Mouse (Mus musculus) heart, embryonic 11.5 days (tissue): ENCODE results near the gene Rae1. TPM values are rescaled to one million over a fixed set of nuclear protein-coding genes. Genes with fewer than 3 reads are reported as not detected.

Source experiments
- ATAC-seq: fragments of 200-750 bp; cut with Nextera tagmentation; replicated peaks from 2 replicates; pipeline ENCODE4 v1.8.0; 2017; ENCODE audit warnings: moderate library complexity; ENCODE audit not compliant: insufficient number of reproducible peaks, low FRiP score, low TSS enrichment
- H3K27ac ChIP-seq: fragments of 300-500 bp; sonication (generic); 2 replicates; pipeline ENCODE4 v1.5.1; 2014; ENCODE audit warnings: mild to moderate bottlenecking, low read depth, low read length
- H3K27me3 ChIP-seq: fragments of 300-500 bp; sonication (generic); 2 replicates; pipeline ENCODE4 v1.6.1; 2014; ENCODE audit warnings: mild to moderate bottlenecking, low read length, mixed read lengths; ENCODE audit not compliant: control insufficient read depth, insufficient read depth
- H3K36me3 ChIP-seq: fragments of 300-500 bp; sonication (generic); 2 replicates; pipeline ENCODE4 v1.6.1; 2014; ENCODE audit warnings: mild to moderate bottlenecking, low read length, moderate library complexity, mixed read lengths; ENCODE audit not compliant: control insufficient read depth, insufficient read depth
- H3K4me1 ChIP-seq: fragments of 300-500 bp; sonication (generic); 2 replicates; pipeline ENCODE4 v1.6.1; 2014; ENCODE audit warnings: low read length; ENCODE audit not compliant: control insufficient read depth, insufficient read depth
- H3K4me2 ChIP-seq: fragments of 300-500 bp; sonication (generic); 2 replicates; pipeline ENCODE4 v1.6.1; 2014; ENCODE audit warnings: mild to moderate bottlenecking, moderate library complexity
- H3K4me3 ChIP-seq: fragments of 300-500 bp; sonication (generic); 2 replicates; pipeline ENCODE4 v1.5.1; 2014; ENCODE audit warnings: low read depth, low read length
- H3K9ac ChIP-seq: fragments of 300-500 bp; sonication (generic); 2 replicates; pipeline ENCODE4 v1.6.1; 2014; ENCODE audit warnings: mild to moderate bottlenecking, low read depth, low read length, moderate library complexity
- H3K9me3 ChIP-seq: fragments of 300-500 bp; sonication (generic); replicated peaks from 2 replicates; pipeline ENCODE4 v1.6.1; 2016; ENCODE audit warnings: low read length; ENCODE audit not compliant: control insufficient read depth
- WGBS: fragments of 180-500 bp; shearing (Covaris S2); extraction: QIAGEN DNeasy Blood & Tissue Kit; methylation state at CpG from one replicate; pipeline ENCODE4 v1.1.7; 2014; ENCODE audit not compliant: insufficient replicate concordance; 5-methylcytosine and 5-hydroxymethylcytosine counted together
- polyA plus RNA-seq: library from polyadenylated mRNA; unstranded; fragments of >200 nt; fragmentation: Nextera tagmentation; extraction: Ambion mirVana; gene quantifications from 2 replicates; pipeline ENCODE4 v1.2.1, GENCODE M21; 2014

Rae1 gene
- polyA plus RNA-seq, 1 experiment from 2014 or later, result 114 TPM

- Histone ChIP-seq H3K9ac (peak overlapping the region; percentile 16; the same call in 1 of the 2 replicates), H3K36me3 (no peaks in the 10 kb centered on the region), H3K4me1 (peaks cover 39% of the 10 kb centered on the region), H3K9me3 (no peaks in the 10 kb centered on the region), H3K4me3 (no peak overlapping the region), H3K4me2 (no peak overlapping the region), H3K27ac (no peak overlapping the region), H3K27me3 (no peaks in the 10 kb centered on the region)
- no peak for ATAC-seq
- WGBS, result 41% methylated on average over 8 of the region's 8 CpGs
Measured at GRCm38 (mm10) chr2:173050604-173051382, 50.9 kb downstream of the Rae1 start.

GRCm38 (mm10) chr2:173052881-173053280, 53.0 kb downstream of the Rae1 start:
- Histone ChIP-seq H3K9ac (no peak overlapping the region), H3K4me2 (no peak overlapping the region), H3K4me1 (peaks cover 36% of the 10 kb centered on the region), H3K9me3 (no peaks in the 10 kb centered on the region), H3K27me3 (no peaks in the 10 kb centered on the region), H3K4me3 (no peak overlapping the region), H3K27ac (no peak overlapping the region), H3K36me3 (no peaks in the 10 kb centered on the region)
- ATAC-seq, result no peak
- WGBS, result 85% methylated on average over 8 of the region's 8 CpGs

GRCm38 (mm10) chr2:173053846-173054245, 53.9 kb downstream of the Rae1 start:
- H3K4me3 ChIP-seq, result no peak overlapping the region
- H3K4me2 ChIP-seq, result no peak overlapping the region
- H3K27me3 ChIP-seq, result no peaks in the 10 kb centered on the region
- WGBS, result 76% methylated on average over 6 of the region's 6 CpGs
- ATAC-seq, result no peak
- H3K27ac ChIP-seq, result no peak overlapping the region
- H3K36me3 ChIP-seq, result no peaks in the 10 kb centered on the region
- no peak overlapping the region for H3K9ac ChIP-seq
- H3K9me3 ChIP-seq, result no peaks in the 10 kb centered on the region
- H3K4me1 ChIP-seq, result peaks cover 38% of the 10 kb centered on the region

GRCm38 (mm10) chr2:173056303-173056881, 56.5 kb downstream of the Rae1 start:
- peaks cover 37% of the 10 kb centered on the region for H3K4me1 ChIP-seq
- no peak overlapping the region for H3K4me3 ChIP-seq
- H3K9ac ChIP-seq, result no peak overlapping the region
- no peaks in the 10 kb centered on the region for H3K36me3 ChIP-seq
- H3K4me2 ChIP-seq, result no peak overlapping the region
- H3K27ac ChIP-seq, result peak overlapping the region; percentile 17; the same call in 1 of the 2 replicates
- no peak for ATAC-seq
- H3K27me3 ChIP-seq, result no peaks in the 10 kb centered on the region
- no peaks in the 10 kb centered on the region for H3K9me3 ChIP-seq
- 72% methylated on average over 10 of the region's 10 CpGs for WGBS

- Histone ChIP-seq H3K4me2 (no peak overlapping the region), H3K9ac (no peak overlapping the region), H3K4me3 (no peak overlapping the region), H3K27me3 (no peaks in the 10 kb centered on the region), H3K9me3 (no peaks in the 10 kb centered on the region), H3K36me3 (no peaks in the 10 kb centered on the region), H3K4me1 (peaks cover 41% of the 10 kb centered on the region), H3K27ac (peak overlapping the region; percentile 86)
- WGBS, result 55% methylated on average over 11 of the region's 11 CpGs
- ATAC-seq, result peak; percentile 12; the same call in 1 of the 2 replicates
Measured at GRCm38 (mm10) chr2:173056882-173057315, 57.0 kb downstream of the Rae1 start.

GRCm38 (mm10) chr2:173057623-173058022, 57.7 kb downstream of the Rae1 start:
- no peaks in the 10 kb centered on the region for H3K9me3 ChIP-seq
- 20% methylated on average over 10 of the region's 10 CpGs for WGBS
- no peak overlapping the region for H3K4me3 ChIP-seq
- peak overlapping the region; percentile 25 for H3K4me2 ChIP-seq
- no peaks in the 10 kb centered on the region for H3K27me3 ChIP-seq
- ATAC-seq, result no peak; the same call in 1 of the 2 replicates
- H3K27ac ChIP-seq, result peak overlapping the region; percentile 86
- H3K4me1 ChIP-seq, result peaks cover 46% of the 10 kb centered on the region
- no peaks in the 10 kb centered on the region for H3K36me3 ChIP-seq
- H3K9ac ChIP-seq, result 0 out of 2 replicates have a peak overlapping the region, but pooled peaks have one; percentile 28

- peak overlapping the region; percentile 86 for H3K27ac ChIP-seq
- no peaks in the 10 kb centered on the region for H3K36me3 ChIP-seq
- H3K4me1 ChIP-seq, result peaks cover 46% of the 10 kb centered on the region
- no peak overlapping the region for H3K4me3 ChIP-seq
- H3K9me3 ChIP-seq, result no peaks in the 10 kb centered on the region
- no peaks in the 10 kb centered on the region for H3K27me3 ChIP-seq
- ATAC-seq, result no peak
- no peak overlapping the region for H3K9ac ChIP-seq
- H3K4me2 ChIP-seq, result no peak overlapping the region; the same call in 1 of the 2 replicates
- 40% methylated on average over 11 of the region's 11 CpGs for WGBS
Measured at GRCm38 (mm10) chr2:173058263-173058662, 58.3 kb downstream of the Rae1 start.

- no peak overlapping the region for H3K4me3 ChIP-seq
- no peak overlapping the region for H3K4me2 ChIP-seq
- no peak for ATAC-seq
- no peaks in the 10 kb centered on the region for H3K27me3 ChIP-seq
- peak overlapping the region; percentile 1; the same call in 1 of the 2 replicates for H3K9ac ChIP-seq
- H3K9me3 ChIP-seq, result no peaks in the 10 kb centered on the region
- no peaks in the 10 kb centered on the region for H3K36me3 ChIP-seq
- H3K4me1 ChIP-seq, result peaks cover 46% of the 10 kb centered on the region
- 41% methylated on average over 9 of the region's 9 CpGs for WGBS
- H3K27ac ChIP-seq, result peak overlapping the region; percentile 57
Measured at GRCm38 (mm10) chr2:173060450-173060849, 60.5 kb downstream of the Rae1 start.
